Mouse (Mus musculus) lung, postnatal 0 days (tissue): ENCODE results near the gene Map4. TPM values are rescaled to one million over a fixed set of nuclear protein-coding genes. Genes with fewer than 3 reads are reported as not detected.

Experiments
- ATAC-seq: fragments of 200-750 bp; cut with Nextera tagmentation; 2 replicates; pipeline ENCODE4 v1.8.0; 2017; ENCODE audit warnings: moderate library complexity
- DNase-seq: peaks from one replicate; pipeline ENCODE4 v3.0.0-alpha.2; 2016; ENCODE audit warnings: low spot score
- H3K27ac ChIP-seq: fragments of 300-500 bp; sonication (generic); 2 replicates; pipeline ENCODE4 v1.5.1; 2014; ENCODE audit warnings: antibody characterized with exemption, mild to moderate bottlenecking, low read length, mixed read lengths
- H3K27me3 ChIP-seq: fragments of 300-500 bp; sonication (generic); replicated peaks from 2 replicates; pipeline ENCODE4 v1.6.1; 2014; ENCODE audit warnings: low read length, mixed read lengths; ENCODE audit not compliant: insufficient read depth
- H3K36me3 ChIP-seq: fragments of 300-500 bp; sonication (generic); 2 replicates; pipeline ENCODE4 v1.6.1; 2014; ENCODE audit warnings: low read length, mixed read lengths; ENCODE audit not compliant: insufficient read depth
- H3K4me1 ChIP-seq: fragments of 300-500 bp; sonication (generic); 2 replicates; pipeline ENCODE4 v1.6.1; 2014; ENCODE audit warnings: antibody characterized with exemption, low read depth, low read length, mixed read lengths; ENCODE audit not compliant: insufficient read depth
- H3K4me2 ChIP-seq: fragments of 300-500 bp; sonication (generic); replicated peaks from 2 replicates; pipeline ENCODE4 v1.6.1; 2014; ENCODE audit warnings: low read depth, mild to moderate bottlenecking, low read length, moderate library complexity, mixed read lengths
- H3K4me3 ChIP-seq: fragments of 300-500 bp; sonication (generic); 2 replicates; pipeline ENCODE4 v1.5.1; 2014; ENCODE audit warnings: low read depth, low read length
- H3K9ac ChIP-seq: fragments of 300-500 bp; sonication (generic); replicated peaks from 2 replicates; pipeline ENCODE4 v1.6.1; 2014; ENCODE audit warnings: low read depth, mild to moderate bottlenecking
- H3K9me3 ChIP-seq: fragments of 300-500 bp; sonication (generic); 2 replicates; pipeline ENCODE4 v1.6.1; 2016; ENCODE audit warnings: low read length, mixed read lengths
- CTCF ChIP-seq: IDR thresholded peaks from 2 replicates; pipeline ENCODE4 v1.5.1; 2016; ENCODE audit warnings: antibody characterized with exemption, mild to moderate bottlenecking
- EP300 ChIP-seq: IDR thresholded peaks from 2 replicates; pipeline ENCODE4 v1.6.1; 2016; ENCODE audit warnings: antibody characterized with exemption, mild to moderate bottlenecking, control low read depth
- WGBS: fragments of 180-500 bp; shearing (Covaris S2); extraction: QIAGEN DNeasy Blood & Tissue Kit; methylation state at CpG from one replicate; pipeline ENCODE4 v1.1.7; 2014; 5-methylcytosine and 5-hydroxymethylcytosine counted together
- polyA plus RNA-seq: library from polyadenylated mRNA; unstranded; fragments of >200 nt; fragmentation: Nextera tagmentation; extraction: Ambion mirVana; gene quantifications from 2 replicates; pipeline ENCODE4 v1.2.1, GENCODE M21; 2015

The Map4 gene
- polyA plus RNA-seq, 1 experiment from 2014 or later, result 35.6 TPM

DNA sequence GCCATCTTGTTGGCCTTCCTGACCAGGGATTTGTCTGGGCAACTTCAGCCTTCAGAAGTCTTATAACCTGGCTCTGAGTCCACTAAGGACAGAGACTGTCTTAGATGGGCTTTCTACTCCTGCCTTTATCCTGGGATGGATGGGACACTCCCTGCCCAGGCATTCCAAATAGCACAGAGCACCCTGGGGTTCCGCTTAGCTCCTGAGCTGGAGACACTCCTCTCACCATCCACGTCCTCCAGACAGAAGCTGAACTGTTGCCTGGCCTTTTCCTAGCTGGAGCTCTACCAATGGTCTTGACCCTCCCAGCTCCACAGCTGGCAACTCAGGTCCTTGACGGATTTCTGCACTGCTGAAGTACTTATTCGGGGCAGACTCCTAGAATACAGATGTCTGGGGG lies 29.0 kb upstream of the Map4 start:
- Histone ChIP-seq H3K4me1 (no peaks in the 10 kb centered on the region), H3K27ac (no peak overlapping the region), H3K4me2 (no peak overlapping the region), H3K27me3 (no peaks in the 10 kb centered on the region), H3K36me3 (no peaks in the 10 kb centered on the region), H3K9me3 (no peaks in the 10 kb centered on the region), H3K9ac (no peak overlapping the region), H3K4me3 (no peak overlapping the region)
- WGBS, result 57% methylated on average over 4 of the region's 4 CpGs
- ATAC-seq (no peak), DNase-seq (no peak)
- TF ChIP-seq EP300, result no peak
- no peak for TF ChIP-seq CTCF

DNA sequence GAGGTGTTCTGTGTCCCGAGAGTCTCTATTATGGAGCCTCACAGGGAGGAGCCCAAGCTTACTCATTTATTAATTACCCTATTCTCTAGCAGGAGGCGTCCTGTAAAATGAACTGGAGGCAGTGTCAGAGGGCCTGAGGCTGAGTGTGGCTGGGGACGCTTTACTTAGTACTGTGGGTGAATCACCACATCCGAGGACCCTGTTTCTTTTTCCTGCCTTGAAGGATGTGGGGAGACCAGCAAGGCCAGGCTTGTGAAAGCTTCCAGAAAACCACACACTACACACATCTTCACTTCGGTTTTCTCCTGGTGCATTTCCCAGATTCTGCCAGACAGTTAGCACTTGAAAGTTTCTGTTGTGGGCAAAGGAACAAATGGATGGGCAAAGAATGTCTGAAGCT lies 28.5 kb upstream of the Map4 start:
- Histone ChIP-seq H3K9me3 (no peaks in the 10 kb centered on the region), H3K9ac (no peak overlapping the region), H3K27me3 (no peaks in the 10 kb centered on the region), H3K27ac (no peak overlapping the region), H3K4me3 (no peak overlapping the region), H3K36me3 (no peaks in the 10 kb centered on the region), H3K4me1 (no peaks in the 10 kb centered on the region), H3K4me2 (no peak overlapping the region)
- TF ChIP-seq EP300 (no peak), CTCF (no peak)
- DNase-seq, result no peak
- WGBS, result 52% methylated on average over 5 of the region's 5 CpGs
- ATAC-seq, result no peak

GRCm38 (mm10) chr9:109907300-109907699 lies 24.0 kb upstream of the Map4 start:
- Histone ChIP-seq H3K9ac (no peak overlapping the region), H3K36me3 (no peaks in the 10 kb centered on the region), H3K4me1 (no peaks in the 10 kb centered on the region), H3K9me3 (no peaks in the 10 kb centered on the region), H3K4me3 (no peak overlapping the region), H3K27ac (no peak overlapping the region), H3K27me3 (no peaks in the 10 kb centered on the region), H3K4me2 (no peak overlapping the region)
- peak; percentile 91 for ATAC-seq
- DNase-seq, result peak; percentile 69
- peak; percentile 59 for TF ChIP-seq EP300
- no peak for TF ChIP-seq CTCF
- 35% methylated on average over 8 of the region's 8 CpGs for WGBS

DNA sequence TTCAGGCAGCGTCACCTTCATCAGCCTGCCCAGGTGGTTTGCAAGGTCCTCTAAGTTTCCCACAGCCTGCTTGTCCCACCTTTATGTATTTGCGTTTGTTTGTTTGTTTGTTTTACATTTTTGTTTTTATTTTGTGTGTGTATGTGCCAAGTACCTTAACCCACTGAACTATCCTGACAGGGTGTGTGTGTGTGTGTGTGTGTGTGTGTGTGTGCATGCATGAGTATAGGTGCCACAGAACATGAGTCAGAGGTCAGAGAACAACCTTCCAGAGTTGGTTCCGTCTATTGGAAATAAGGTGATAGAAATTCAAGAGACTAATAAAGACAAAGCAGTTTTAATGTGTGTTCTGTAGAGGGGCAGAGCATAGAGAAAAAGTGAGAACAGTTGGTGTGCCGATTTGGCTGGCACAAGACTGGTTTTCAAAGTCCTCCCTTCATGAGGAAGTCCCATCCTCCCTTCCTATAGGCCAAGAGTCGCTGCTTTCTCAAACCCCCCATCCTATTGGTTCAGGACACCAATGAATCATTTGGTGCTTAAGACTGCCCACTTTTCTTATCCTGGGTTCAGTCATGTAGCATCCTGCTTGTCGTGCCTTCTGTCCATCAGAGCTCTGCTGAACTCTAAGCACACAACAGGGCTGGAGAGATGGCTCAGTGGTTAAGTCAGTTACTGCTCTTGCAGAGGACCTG lies 23.3 kb upstream of the Map4 start:
- peak; percentile 14 for DNase-seq
- Histone ChIP-seq H3K4me3 (no peak overlapping the region), H3K27me3 (no peaks in the 10 kb centered on the region), H3K27ac (no peak overlapping the region), H3K4me1 (no peaks in the 10 kb centered on the region), H3K9ac (no peak overlapping the region), H3K36me3 (no peaks in the 10 kb centered on the region), H3K4me2 (no peak overlapping the region), H3K9me3 (no peaks in the 10 kb centered on the region)
- WGBS, result 63% methylated on average over 6 of the region's 6 CpGs
- no peak for ATAC-seq
- TF ChIP-seq EP300 (no peak), CTCF (no peak)

DNA sequence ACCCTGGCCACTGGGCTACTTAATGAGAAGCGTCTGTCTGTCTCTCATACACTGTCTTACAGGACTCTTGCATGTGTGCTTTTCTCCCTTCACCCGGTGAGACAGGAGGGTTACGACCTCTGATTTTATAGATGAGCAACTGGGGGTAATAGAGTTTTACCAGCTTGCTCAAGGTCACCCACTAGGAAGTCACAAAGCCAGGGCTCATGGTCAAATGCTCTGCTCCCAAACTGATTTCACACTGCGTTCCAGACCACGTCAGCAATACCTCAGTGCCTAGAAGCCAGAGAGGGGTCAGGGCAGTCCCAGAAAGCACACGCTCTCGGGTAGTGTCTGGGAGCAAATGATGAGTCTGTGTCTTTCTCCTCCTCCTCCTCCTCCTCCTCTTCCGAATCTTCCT lies 22.2 kb upstream of the Map4 start:
- no peaks in the 10 kb centered on the region for H3K9me3 ChIP-seq
- H3K27ac ChIP-seq, result no peak overlapping the region
- H3K36me3 ChIP-seq, result no peaks in the 10 kb centered on the region
- no peaks in the 10 kb centered on the region for H3K27me3 ChIP-seq
- no peaks in the 10 kb centered on the region for H3K4me1 ChIP-seq
- H3K9ac ChIP-seq, result no peak overlapping the region
- H3K4me3 ChIP-seq, result no peak overlapping the region
- DNase-seq (no peak), ATAC-seq (no peak)
- TF ChIP-seq EP300, result no peak
- no peak for TF ChIP-seq CTCF
- WGBS, result 80% methylated on average over 8 of the region's 8 CpGs
- no peak overlapping the region for H3K4me2 ChIP-seq

DNA sequence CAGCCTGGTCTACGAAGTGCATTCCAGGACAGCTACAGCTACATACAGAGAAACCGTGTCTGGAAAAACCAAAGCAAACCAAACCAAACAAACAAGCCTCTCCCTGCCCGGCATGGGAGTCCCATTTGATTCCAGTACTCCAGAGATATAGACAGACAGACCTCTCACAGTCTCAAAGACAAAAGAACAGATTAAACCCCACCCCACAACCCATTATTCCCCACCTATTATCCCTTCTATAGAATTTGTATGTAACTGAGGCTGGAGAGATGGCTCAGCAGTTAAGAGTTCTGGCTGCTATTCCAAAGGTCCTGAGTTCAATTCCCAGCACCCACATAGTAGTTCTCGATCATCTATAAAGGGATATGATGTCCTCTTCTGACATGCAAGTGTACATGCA lies 21.3 kb upstream of the Map4 start:
- Histone ChIP-seq H3K27ac (no peak overlapping the region), H3K4me3 (no peak overlapping the region), H3K4me2 (no peak overlapping the region), H3K9ac (no peak overlapping the region), H3K9me3 (no peaks in the 10 kb centered on the region), H3K27me3 (no peaks in the 10 kb centered on the region), H3K36me3 (no peaks in the 10 kb centered on the region), H3K4me1 (no peaks in the 10 kb centered on the region)
- ATAC-seq (no peak), DNase-seq (no peak)
- TF ChIP-seq CTCF (no peak), EP300 (no peak)
- 88% methylated on average over 4 of the region's 4 CpGs for WGBS

GRCm38 (mm10) chr9:109911779-109912178 lies 19.5 kb upstream of the Map4 start:
- Histone ChIP-seq H3K27ac (no peak overlapping the region), H3K36me3 (no peaks in the 10 kb centered on the region), H3K4me1 (no peaks in the 10 kb centered on the region), H3K27me3 (no peaks in the 10 kb centered on the region), H3K9me3 (no peaks in the 10 kb centered on the region), H3K4me2 (no peak overlapping the region), H3K9ac (no peak overlapping the region), H3K4me3 (no peak overlapping the region)
- 73% methylated on average over 7 of the region's 7 CpGs for WGBS
- ATAC-seq, result no peak
- no peak for DNase-seq
- TF ChIP-seq EP300 (no peak), CTCF (no peak)
